ENCODE assay signal across 20 mouse cellular contexts in genomic region chr14:15884641-15885340, GRCm38 (mm10).
DNase-seq lines count a peak whose midpoint lies in the region; ATAC-seq lines count a peak whose summit lies in the region.
"Had no signal": no experiment of that assay in that cellular context is flagged by ENCODE, and none has a peak within 500 bp of the region (broad histone marks: within the 10 kb centered on the region; RNA-seq: fewer than 3 reads in every experiment).

No protein-coding gene starts in this region.

- no peak overlapping the region for H3K27ac ChIP-seq in heart, embryonic 11.5 days (ENCODE audit: low read depth, low read length)
- H3K27ac ChIP-seq: embryonic facial prominence, embryonic 13.5 days; forebrain, embryonic 12.5 days; gastrocnemius, adult 2 months; hindbrain, embryonic 10.5 days; hindbrain, embryonic 14.5 days had no signal

- no peak overlapping the region for H3K4me3 ChIP-seq in heart, embryonic 11.5 days (ENCODE audit: low read depth, low read length)
- H3K4me3 ChIP-seq: embryonic facial prominence, embryonic 13.5 days; forebrain, embryonic 12.5 days; gastrocnemius, adult 2 months; hindbrain, embryonic 10.5 days had no signal

- 47% methylated on average over 2 of the region's 2 CpGs for WGBS in heart, embryonic 11.5 days (ENCODE audit: insufficient replicate concordance)

- H3K36me3 ChIP-seq in heart, embryonic 11.5 days (ENCODE audit: control insufficient read depth, insufficient read depth, low read length) = no peaks in the 10 kb centered on the region
- H3K36me3 ChIP-seq: embryonic facial prominence, embryonic 13.5 days; forebrain, embryonic 12.5 days; hindbrain, embryonic 10.5 days had no signal

- H3K9me3 ChIP-seq in heart, embryonic 11.5 days (replicated peaks; ENCODE audit: control insufficient read depth, low read length) = no peaks in the 10 kb centered on the region
- H3K9me3 ChIP-seq: embryonic facial prominence, embryonic 13.5 days; forebrain, embryonic 12.5 days; hindbrain, embryonic 10.5 days had no signal

- no peak overlapping the region for H3K9ac ChIP-seq in heart, embryonic 11.5 days (ENCODE audit: low read depth, low read length)
- H3K9ac ChIP-seq: embryonic facial prominence, embryonic 13.5 days; forebrain, embryonic 12.5 days; forebrain, postnatal 0 days; hindbrain, embryonic 14.5 days had no signal

- ATAC-seq in heart, embryonic 11.5 days (replicated peaks; ENCODE audit: insufficient number of reproducible peaks, low FRiP score, low TSS enrichment) = no peak
- ATAC-seq: forebrain, postnatal 0 days; intestine, embryonic 16.5 days had no signal

- no peak overlapping the region for H3K4me2 ChIP-seq in heart, embryonic 11.5 days
- H3K4me2 ChIP-seq: embryonic facial prominence, embryonic 13.5 days; forebrain, embryonic 12.5 days; hindbrain, embryonic 14.5 days had no signal

- no peaks in the 10 kb centered on the region for H3K4me1 ChIP-seq in heart, embryonic 11.5 days (ENCODE audit: control insufficient read depth, insufficient read depth, low read length)
- H3K4me1 ChIP-seq: embryonic facial prominence, embryonic 13.5 days; forebrain, embryonic 12.5 days; hindbrain, embryonic 10.5 days had no signal

- H3K27me3 ChIP-seq in heart, embryonic 11.5 days (ENCODE audit: control insufficient read depth, insufficient read depth, low read length) = no peaks in the 10 kb centered on the region
- H3K27me3 ChIP-seq: embryonic facial prominence, embryonic 13.5 days; forebrain, embryonic 12.5 days had no signal

- DNase-seq in cerebellum, adult 18-20 months = peak; percentile 40 to 54
- DNase-seq in cerebellum, adult 11 months = no peak
- DNase-seq in cerebellum, adult 8-10 months = peak; percentile 28
- DNase-seq in cerebellum, postnatal 10 days = peak; percentile 17 to 19
- peak; percentile 18 for DNase-seq in hindlimb bud, embryonic 11.5 days (ENCODE audit: extremely low spot score, low read depth, low spot score)
- DNase-seq in thymus, postnatal 10 days (ENCODE audit: low spot score in 2 of 2) = no peak
- DNase-seq: adrenal gland, postnatal 10 days; embryo, embryonic 11 days; forebrain, postnatal 0 days; gastrocnemius, adult 2 months; gastrocnemius, postnatal 25 days; heart, adult 11 months; heart, postnatal 10 days; kidney, adult 2 months had no signal

Comparison
In these comparisons a context has a peak if more than half of its experiments do, and no peak if none do; other contexts are left out.
1. DNase-seq: peak in cerebellum, adult 18-20 months (2 of 2), cerebellum, adult 8-10 months (single experiment), cerebellum, postnatal 10 days (2 of 2) and hindlimb bud, embryonic 11.5 days (single experiment); none in cerebellum, adult 11 months (single experiment) and thymus, postnatal 10 days (0 of 2).